Mouse (Mus musculus): ENCODE data around the gene Slc8a2.

DNA sequence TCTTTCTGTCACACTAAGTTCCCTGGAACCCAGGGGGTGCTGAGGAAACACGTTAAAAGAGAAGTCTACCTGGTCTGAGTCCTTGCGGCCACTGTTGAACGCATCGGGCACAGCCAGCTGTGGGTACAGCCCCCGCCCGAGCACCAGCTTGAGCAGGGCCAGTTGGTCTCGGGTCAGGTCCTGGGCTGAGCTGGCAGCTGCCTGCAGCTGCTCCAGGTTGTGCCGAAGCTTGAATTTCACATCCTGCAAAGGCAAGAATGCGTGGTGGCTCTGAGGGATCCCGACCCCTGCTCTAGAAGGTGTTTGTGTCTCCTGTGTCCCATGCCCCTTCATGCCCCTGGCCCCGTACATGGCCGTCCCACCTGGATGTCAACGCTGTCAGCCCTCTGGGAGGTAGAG is 73.9 kb downstream of the Slc8a2 start:
- no peak for TF ChIP-seq CTCF (IDR thresholded peaks at IDR 0.05; ENCODE audit: low read depth, low read length)
- TF ChIP-seq POLR2A (IDR thresholded peaks at IDR 0.05; ENCODE audit: borderline replicate concordance, low read depth, low read length), result no peak
